Mouse (Mus musculus) midbrain, embryonic 11.5 days (tissue): ENCODE results near the gene Olfr1484. TPM values are rescaled to one million over a fixed set of nuclear protein-coding genes. Genes with fewer than 3 reads are reported as not detected.
"Not testable (repeated sequence)": the region's sequence is repeated elsewhere in the genome, so short reads cannot be mapped to it uniquely, and the experiment has no call there.

Experiments used
- ATAC-seq: fragments of 200-750 bp; cut with Nextera tagmentation; 2 replicates; pipeline ENCODE4 v1.8.0; 2017; ENCODE audit warnings: moderate TSS enrichment, moderate library complexity; ENCODE audit not compliant: low FRiP score
- DNase-seq: peaks from one replicate; pipeline ENCODE4 v3.0.0; 2015; ENCODE audit warnings: low spot score; ENCODE audit errors: missing footprints
- H3K27ac ChIP-seq: fragments of 300-500 bp; sonication (generic); 2 replicates; pipeline ENCODE4 v1.5.1; 2014; ENCODE audit warnings: low read depth, low read length
- H3K27me3 ChIP-seq: fragments of 300-500 bp; sonication (generic); 2 replicates; pipeline ENCODE4 v1.6.1; 2014; ENCODE audit warnings: mild to moderate bottlenecking, low read length, moderate library complexity, mixed read lengths; ENCODE audit not compliant: control insufficient read depth, insufficient read depth
- H3K36me3 ChIP-seq: fragments of 300-500 bp; sonication (generic); 2 replicates; pipeline ENCODE4 v1.6.1; 2014; ENCODE audit warnings: mild to moderate bottlenecking, low read length, moderate library complexity, mixed read lengths; ENCODE audit not compliant: control insufficient read depth, insufficient read depth
- H3K4me1 ChIP-seq: fragments of 300-500 bp; sonication (generic); 2 replicates; pipeline ENCODE4 v1.6.1; 2014; ENCODE audit warnings: low read length; ENCODE audit not compliant: control insufficient read depth, insufficient read depth
- H3K4me2 ChIP-seq: fragments of 300-500 bp; sonication (generic); 2 replicates; pipeline ENCODE4 v1.6.1; 2014; ENCODE audit warnings: mild to moderate bottlenecking, moderate library complexity
- H3K4me3 ChIP-seq: fragments of 300-500 bp; sonication (generic); 2 replicates; pipeline ENCODE4 v1.5.1; 2014; ENCODE audit warnings: low read depth, low read length
- H3K9ac ChIP-seq: fragments of 300-500 bp; sonication (generic); 2 replicates; pipeline ENCODE4 v1.6.1; 2014; ENCODE audit warnings: low read length
- H3K9me3 ChIP-seq: fragments of 300-500 bp; sonication (generic); 2 replicates; pipeline ENCODE4 v1.6.1; 2016; ENCODE audit warnings: low read length; ENCODE audit not compliant: control insufficient read depth
- WGBS: fragments of 180-500 bp; shearing (Covaris S2); extraction: QIAGEN DNeasy Blood & Tissue Kit; methylation state at CpG from one replicate; pipeline ENCODE4 v1.1.7; 2014; 5-methylcytosine and 5-hydroxymethylcytosine counted together
- microRNA-seq: library from miRNA; unstranded; fragments of <30 nt; microRNA quantifications from one replicate; pipeline ENCODE4, GENCODE M21; 2017
- polyA plus RNA-seq: library from polyadenylated mRNA; unstranded; fragments of >200 nt; fragmentation: Nextera tagmentation; extraction: Ambion mirVana; gene quantifications from 2 replicates; pipeline ENCODE4 v1.2.1, GENCODE M21; 2014

Gene Olfr1484
- polyA plus RNA-seq: not detected in 2 replicates

DNA sequence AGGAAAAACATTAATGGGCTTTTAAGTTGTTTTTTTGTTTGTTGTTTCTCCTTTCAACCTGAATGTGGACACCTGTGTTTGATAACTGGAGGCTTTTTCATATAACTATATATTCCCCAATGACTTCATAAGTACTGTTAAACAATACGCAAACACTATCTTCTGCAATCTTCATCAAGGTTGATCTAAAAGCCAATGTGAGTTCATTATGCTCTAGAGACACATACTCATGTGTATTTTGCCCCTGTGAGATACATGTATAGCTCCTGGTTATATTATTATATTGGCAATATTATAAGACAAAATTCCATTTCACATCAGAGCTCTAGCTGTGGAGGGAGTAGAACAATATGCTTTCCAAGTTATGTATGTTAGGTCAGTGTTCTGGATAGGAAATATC lies at the start of gene Olfr1484:
TSS of gene Olfr1484 (plus strand) at position 301 of the 400 bp plus-strand sequence.
- H3K9me3 ChIP-seq: no peaks in the 10 kb centered on the region
- no peak within 1 kb of the TSS for H3K4me3 ChIP-seq
- DNase-seq: no peak
- H3K27ac ChIP-seq: no peak within 1 kb of the TSS
- no peak for ATAC-seq
- 88% methylated on average over 1 of the region's 1 CpGs for WGBS
- no peaks in the 10 kb centered on the region for H3K36me3 ChIP-seq
- no peak within 1 kb of the TSS for H3K4me2 ChIP-seq
- H3K27me3 ChIP-seq: no peaks in the 10 kb centered on the region
- H3K4me1 ChIP-seq: no peaks in the 10 kb centered on the region
- H3K9ac ChIP-seq: no peak within 1 kb of the TSS

DNA sequence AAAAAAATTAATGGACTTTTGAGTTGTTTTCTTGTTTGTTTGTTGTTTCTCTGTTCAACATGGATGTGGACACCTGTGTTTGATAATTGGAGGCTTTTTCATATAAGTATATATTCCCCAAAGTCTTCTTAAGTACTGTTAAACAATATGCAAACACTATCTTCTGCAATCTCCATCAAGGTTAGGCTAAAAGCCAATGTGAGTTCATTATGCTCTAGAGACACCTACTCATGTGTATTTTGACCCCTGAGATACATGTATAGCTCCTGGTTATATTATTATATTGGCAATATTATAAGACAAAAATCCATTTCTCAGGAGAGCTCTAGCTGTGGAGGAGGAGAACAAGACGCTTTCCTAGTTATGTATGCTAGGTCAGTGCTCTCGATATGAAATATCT lies 33.8 kb downstream of the Olfr1484 start, which contains the start of gene Olfr1487:
TSS of gene Olfr1487 (plus strand) at position 301 of the 400 bp plus-strand sequence.
- H3K27me3 ChIP-seq, ATAC-seq, H3K36me3 ChIP-seq, H3K9me3 ChIP-seq, H3K4me3 ChIP-seq, DNase-seq, H3K27ac ChIP-seq, H3K9ac ChIP-seq, H3K4me1 ChIP-seq, H3K4me2 ChIP-seq: not testable (repeated sequence)
- 89% methylated on average over 2 of the region's 2 CpGs for WGBS

DNA sequence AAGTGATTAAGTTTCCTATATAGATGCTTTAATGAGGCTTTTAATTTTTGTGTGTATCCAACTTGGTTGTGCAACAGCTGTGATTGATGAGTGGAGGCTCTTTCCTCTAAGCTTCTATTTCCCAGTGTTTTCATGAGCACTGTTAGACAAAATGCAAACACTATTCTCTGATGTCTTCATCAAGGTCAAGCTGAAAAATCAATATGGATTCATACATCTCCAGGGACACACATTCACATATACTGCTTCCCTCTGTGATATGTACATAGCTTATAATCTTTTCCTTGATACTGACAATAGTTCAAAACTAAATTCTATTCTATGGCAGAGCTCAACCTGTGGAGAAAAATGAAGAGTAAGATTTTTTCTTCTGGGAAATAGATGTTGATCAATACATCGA lies 48.0 kb downstream of the Olfr1484 start, which contains the start of gene Olfr1489:
TSS of gene Olfr1489 (plus strand) at position 301 of the 400 bp plus-strand sequence.
- H3K4me1 ChIP-seq: no peaks in the 10 kb centered on the region
- DNase-seq: no peak
- ATAC-seq: no peak
- H3K9ac ChIP-seq: no peak within 1 kb of the TSS
- no peaks in the 10 kb centered on the region for H3K9me3 ChIP-seq
- 88% methylated on average over 1 of the region's 1 CpGs for whole genome bisulfite sequencing
- H3K4me2 ChIP-seq: no peak within 1 kb of the TSS
- H3K27me3 ChIP-seq: no peaks in the 10 kb centered on the region
- H3K36me3 ChIP-seq: no peaks in the 10 kb centered on the region
- no peak within 1 kb of the TSS for H3K4me3 ChIP-seq
- H3K27ac ChIP-seq: no peak within 1 kb of the TSS

Small RNA genes within 50 kb of the gene (microRNA-seq; reads per million reads assigned to microRNA genes)
- gene Gm22323: not detected
- gene Gm23931: not detected

Other genes starting within 250 kb of the Olfr1484 start
- not detected in 2 replicates for gene Olfr1466, start 244.6 kb upstream of the Olfr1484 start, polyA plus RNA-seq
- gene Olfr1467, start 221.3 kb upstream of the Olfr1484 start, polyA plus RNA-seq: not detected in 2 replicates
- gene Olfr1469, start 175.7 kb upstream of the Olfr1484 start, polyA plus RNA-seq: not detected in 2 replicates
- gene Olfr1471, start 140.1 kb upstream of the Olfr1484 start, polyA plus RNA-seq: not detected in 2 replicates
- gene Olfr1472, start 127.4 kb upstream of the Olfr1484 start, polyA plus RNA-seq: not detected in 2 replicates
- gene Olfr1474, start 113.9 kb upstream of the Olfr1484 start, polyA plus RNA-seq: not detected in 2 replicates
- not detected in 2 replicates for gene Olfr1475, start 103.3 kb upstream of the Olfr1484 start, polyA plus RNA-seq
- gene Olfr1477, start 83.0 kb upstream of the Olfr1484 start, polyA plus RNA-seq: not detected in 2 replicates
- gene Olfr1480, start 55.6 kb upstream of the Olfr1484 start, polyA plus RNA-seq: not detected in 2 replicates
- gene Olfr1487, start 33.9 kb downstream of the Olfr1484 start, polyA plus RNA-seq: not detected in 2 replicates
- not detected in 2 replicates for gene Olfr1489, start 48.1 kb downstream of the Olfr1484 start, polyA plus RNA-seq
- gene Olfr1490, start 67.6 kb downstream of the Olfr1484 start, polyA plus RNA-seq: not detected in 2 replicates
- not detected in 2 replicates for gene Olfr1491, start 113.8 kb downstream of the Olfr1484 start, polyA plus RNA-seq
- gene Olfr1493-ps1, start 139.8 kb downstream of the Olfr1484 start, polyA plus RNA-seq: not detected in 2 replicates
- not detected in 2 replicates for gene Olfr1494, start 156.2 kb downstream of the Olfr1484 start, polyA plus RNA-seq
- not detected in 2 replicates for gene Olfr1495, start 181.1 kb downstream of the Olfr1484 start, polyA plus RNA-seq
- gene Olfr1496, start 194.4 kb downstream of the Olfr1484 start, polyA plus RNA-seq: not detected in 2 replicates
- not detected in 2 replicates for gene Olfr1497, start 214.7 kb downstream of the Olfr1484 start, polyA plus RNA-seq
- gene Olfr1499, start 235.9 kb downstream of the Olfr1484 start, polyA plus RNA-seq: not detected in 2 replicates
- gene Olfr1500, start 247.0 kb downstream of the Olfr1484 start, polyA plus RNA-seq: not detected in 2 replicates